Mouse (Mus musculus): ENCODE data around the gene Podxl2. TPM values are rescaled to one million over a fixed set of nuclear protein-coding genes. Genes with fewer than 3 reads are reported as not detected.

Gene Podxl2
- total RNA-seq, 1 experiment, result 5.0 TPM

DNA sequence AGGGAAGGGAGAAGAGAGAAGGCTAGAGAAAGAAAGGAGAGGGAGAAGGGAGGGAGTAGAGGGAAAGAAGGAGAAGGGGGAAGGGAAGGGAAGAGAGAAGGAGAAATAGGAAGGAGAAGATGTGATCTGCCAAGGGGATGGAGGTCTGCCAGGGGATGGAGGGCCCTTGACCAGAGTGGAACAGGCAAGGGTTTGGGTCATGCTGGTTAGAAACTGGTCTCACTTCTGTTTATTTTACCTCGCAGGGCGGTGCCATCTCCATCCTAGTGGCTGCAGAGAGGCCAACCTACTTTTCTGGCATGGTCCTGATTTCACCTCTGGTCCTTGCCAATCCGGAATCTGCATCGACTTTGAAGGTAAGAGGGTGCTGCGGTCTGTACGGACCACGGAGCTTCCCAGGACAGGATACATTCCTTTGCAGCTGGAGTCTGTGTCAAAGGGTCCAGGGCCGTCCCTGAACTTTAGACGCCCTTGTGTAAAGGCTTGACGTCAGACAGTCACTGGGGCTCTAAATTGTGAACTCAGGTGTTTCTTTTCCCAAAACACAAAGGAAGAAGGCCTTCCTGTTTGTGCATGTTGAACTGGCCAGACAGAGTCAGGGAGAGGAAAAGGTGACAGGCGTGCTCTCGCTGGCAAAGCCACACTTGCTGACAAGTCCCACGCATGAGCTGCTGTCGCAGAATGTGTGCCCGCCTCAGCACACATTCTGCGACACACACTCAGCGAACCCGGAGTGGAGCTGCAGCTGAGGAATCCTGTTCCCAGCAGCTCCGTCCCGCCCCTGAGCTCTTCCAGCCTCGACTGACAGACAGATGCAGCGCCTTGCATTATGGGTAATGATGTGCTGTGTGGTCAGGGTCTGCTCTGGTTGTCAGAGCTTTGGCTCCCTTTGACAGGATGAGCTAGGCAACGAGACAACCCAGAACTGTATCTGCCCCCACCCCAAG, 65.5 kb downstream of the Podxl2 start:
- Histone ChIP-seq H3K9ac (ENCODE audit: insufficient read depth, low read depth, low read length, poor library complexity, severe bottlenecking) (no peak overlapping the region), H3K4me1 (ENCODE audit: control insufficient read depth in 2 of 2, insufficient read depth in 2 of 2, low read length in 2 of 2, poor library complexity in 1 of 2) (no peaks in the 10 kb centered on the region), H3K9me3 (ENCODE audit: control insufficient read depth, insufficient read depth, low read depth, low read length) (no peaks in the 10 kb centered on the region), H3K36me3 (ENCODE audit: control insufficient read depth, insufficient read depth, low read length, poor library complexity, severe bottlenecking) (no peaks in the 10 kb centered on the region), H3K27ac (ENCODE audit: insufficient read depth, low read depth, low read length, poor library complexity, severe bottlenecking) (no peak overlapping the region), H3K4me3 (ENCODE audit: insufficient read depth in 1 of 2, low read depth in 1 of 2, low read length in 2 of 2, poor library complexity in 1 of 2, severe bottlenecking in 1 of 2) (no peak overlapping the region)
- DNase-seq (ENCODE audit: low read depth, low spot score), result no peak
- in situ Hi-C loops (cut with MboI; ENCODE audit: low sequenced_read_pairs in 2 of 2, unreplicated experiment in 2 of 2), result no loop called here
- TF ChIP-seq ZNF384 (IDR thresholded peaks at IDR 0.05; ENCODE audit: low read depth, low read length), result no peak
- no peak for TF ChIP-seq MAFK (IDR thresholded peaks at IDR 0.05; ENCODE audit: insufficient read depth, low read depth, low read length)
- TF ChIP-seq HCFC1 (IDR thresholded peaks at IDR 0.05; ENCODE audit: borderline replicate concordance, insufficient read depth, low read length), result no peak
- TF ChIP-seq CHD2 (IDR thresholded peaks at IDR 0.05; ENCODE audit: low read depth, low read length), result no peak
- TF ChIP-seq ZC3H11A (IDR thresholded peaks at IDR 0.05; ENCODE audit: borderline replicate concordance, low read depth, low read length), result no peak

DNA sequence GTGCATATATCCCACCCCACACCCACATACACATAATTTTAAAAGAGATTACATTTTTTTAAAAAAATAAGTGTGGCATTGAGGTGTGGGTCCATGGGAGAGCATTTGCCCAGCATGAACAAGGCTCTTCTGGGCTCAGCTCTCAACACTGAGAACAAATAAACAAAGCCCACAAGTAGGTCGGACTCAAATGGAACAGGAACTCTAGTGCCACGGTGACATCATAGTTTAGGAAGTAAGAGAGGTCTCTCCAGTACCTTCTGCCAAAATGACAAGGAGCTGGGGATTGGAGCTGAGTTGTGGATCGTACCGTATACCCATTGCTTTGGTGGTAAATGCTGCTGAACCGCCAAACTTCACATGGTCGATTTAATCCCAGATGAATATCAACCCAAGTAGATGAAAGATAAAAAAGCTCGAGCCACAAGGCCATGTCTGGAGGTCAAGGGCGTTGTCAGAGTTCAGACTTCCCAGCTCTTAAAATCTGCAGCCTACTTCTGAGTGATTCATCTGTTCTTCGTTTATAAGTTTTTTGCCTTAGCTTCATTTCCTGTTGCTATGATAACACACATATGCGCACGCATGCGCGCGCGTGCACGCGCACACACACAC, 69.8 kb downstream of the Podxl2 start:
- no peaks in the 10 kb centered on the region for H3K9me3 ChIP-seq (ENCODE audit: control insufficient read depth, insufficient read depth, low read depth, low read length)
- no peak overlapping the region for H3K9ac ChIP-seq (ENCODE audit: insufficient read depth, low read depth, low read length, poor library complexity, severe bottlenecking)
- no peak overlapping the region for H3K4me3 ChIP-seq (ENCODE audit: insufficient read depth in 1 of 2, low read depth in 1 of 2, low read length in 2 of 2, poor library complexity in 1 of 2, severe bottlenecking in 1 of 2)
- no peak for DNase-seq (ENCODE audit: low read depth, low spot score)
- H3K4me1 ChIP-seq (ENCODE audit: control insufficient read depth in 2 of 2, insufficient read depth in 2 of 2, low read length in 2 of 2, poor library complexity in 1 of 2), result no peaks in the 10 kb centered on the region
- TF ChIP-seq CHD2 (IDR thresholded peaks at IDR 0.05; ENCODE audit: low read depth, low read length), result no peak
- no peak for TF ChIP-seq ZNF384 (IDR thresholded peaks at IDR 0.05; ENCODE audit: low read depth, low read length)
- TF ChIP-seq MAFK (IDR thresholded peaks at IDR 0.05; ENCODE audit: insufficient read depth, low read depth, low read length), result no peak
- TF ChIP-seq HCFC1 (IDR thresholded peaks at IDR 0.05; ENCODE audit: borderline replicate concordance, insufficient read depth, low read length), result no peak
- TF ChIP-seq ZC3H11A (IDR thresholded peaks at IDR 0.05; ENCODE audit: borderline replicate concordance, low read depth, low read length), result no peak
- in situ Hi-C loops (cut with MboI; ENCODE audit: low sequenced_read_pairs in 2 of 2, unreplicated experiment in 2 of 2), result no loop called here
- no peaks in the 10 kb centered on the region for H3K36me3 ChIP-seq (ENCODE audit: control insufficient read depth, insufficient read depth, low read length, poor library complexity, severe bottlenecking)
- no peak overlapping the region for H3K27ac ChIP-seq (ENCODE audit: insufficient read depth, low read depth, low read length, poor library complexity, severe bottlenecking)

DNA sequence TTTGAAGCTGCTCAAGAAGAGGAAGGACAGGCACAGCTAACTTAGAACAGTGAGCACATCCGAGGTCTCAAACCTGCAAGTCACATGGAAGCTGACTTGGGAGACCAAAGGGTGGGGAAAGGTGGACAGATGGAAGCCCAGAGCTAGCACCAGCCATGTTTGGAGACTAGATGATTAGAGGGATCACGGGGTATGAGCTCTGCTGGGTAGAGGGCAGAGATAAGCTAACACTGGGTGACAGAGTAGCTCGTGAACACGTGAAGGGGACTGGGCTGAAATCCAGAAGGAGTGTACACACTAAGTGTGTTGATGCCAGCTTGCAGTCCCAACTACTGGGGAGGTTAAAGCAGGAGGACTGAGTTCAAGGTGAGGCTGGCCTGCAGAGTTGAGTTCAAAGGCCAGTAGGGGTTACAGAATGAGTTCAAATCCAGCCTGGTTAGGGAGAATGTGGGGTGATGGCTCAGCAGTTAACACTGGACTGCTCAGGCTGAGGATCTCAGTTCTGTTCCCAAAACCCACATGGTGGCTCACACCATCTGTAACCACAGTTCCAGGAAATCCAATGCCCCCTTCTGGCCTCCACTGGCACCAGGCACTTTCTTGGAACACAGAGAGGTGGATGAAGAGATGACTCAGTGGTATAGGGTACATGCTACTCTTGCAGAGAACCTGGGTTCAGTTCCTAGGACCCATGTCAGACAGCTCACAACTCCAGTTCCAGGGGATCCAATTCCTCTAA, 70.7 kb downstream of the Podxl2 start:
- no peak for TF ChIP-seq CHD2 (IDR thresholded peaks at IDR 0.05; ENCODE audit: low read depth, low read length)
- no peak for TF ChIP-seq MAFK (IDR thresholded peaks at IDR 0.05; ENCODE audit: insufficient read depth, low read depth, low read length)
- in situ Hi-C loops (cut with MboI; ENCODE audit: low sequenced_read_pairs in 2 of 2, unreplicated experiment in 2 of 2), result no loop called here
- DNase-seq (ENCODE audit: low read depth, low spot score), result no peak
- H3K4me1 ChIP-seq (ENCODE audit: control insufficient read depth in 2 of 2, insufficient read depth in 2 of 2, low read length in 2 of 2, poor library complexity in 1 of 2), result no peaks in the 10 kb centered on the region
- H3K9ac ChIP-seq (ENCODE audit: insufficient read depth, low read depth, low read length, poor library complexity, severe bottlenecking), result no peak overlapping the region
- no peaks in the 10 kb centered on the region for H3K36me3 ChIP-seq (ENCODE audit: control insufficient read depth, insufficient read depth, low read length, poor library complexity, severe bottlenecking)
- H3K4me3 ChIP-seq (ENCODE audit: insufficient read depth in 1 of 2, low read depth in 1 of 2, low read length in 2 of 2, poor library complexity in 1 of 2, severe bottlenecking in 1 of 2), result no peak overlapping the region
- no peaks in the 10 kb centered on the region for H3K9me3 ChIP-seq (ENCODE audit: control insufficient read depth, insufficient read depth, low read depth, low read length)
- no peak overlapping the region for H3K27ac ChIP-seq (ENCODE audit: insufficient read depth, low read depth, low read length, poor library complexity, severe bottlenecking)

DNA sequence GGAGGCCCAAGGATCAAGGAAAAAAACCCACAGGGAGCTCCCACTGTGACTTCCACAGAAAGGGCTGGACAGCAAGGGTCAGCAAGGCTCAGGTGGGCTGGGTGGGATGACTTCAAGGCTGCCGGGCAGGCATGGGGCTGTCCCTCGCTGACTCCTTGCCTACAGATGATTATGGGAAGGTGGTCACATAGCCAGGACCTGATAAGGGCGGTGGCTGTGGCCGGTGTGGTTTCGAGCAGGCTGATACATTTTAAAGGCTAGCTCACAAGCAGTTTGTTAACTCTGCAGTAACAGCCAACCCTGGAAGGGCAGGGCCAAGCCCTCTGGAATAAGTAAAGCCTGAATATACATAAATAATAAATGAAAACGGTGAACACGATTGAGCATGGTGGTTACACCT, 71.8 kb downstream of the Podxl2 start:
- H3K27ac ChIP-seq (ENCODE audit: insufficient read depth, low read depth, low read length, poor library complexity, severe bottlenecking), result no peak overlapping the region

More for the DNA sequence above, 71.8 kb downstream of the Podxl2 start:
- Histone ChIP-seq H3K9ac (ENCODE audit: insufficient read depth, low read depth, low read length, poor library complexity, severe bottlenecking) (no peak overlapping the region), H3K36me3 (ENCODE audit: control insufficient read depth, insufficient read depth, low read length, poor library complexity, severe bottlenecking) (no peaks in the 10 kb centered on the region), H3K9me3 (ENCODE audit: control insufficient read depth, insufficient read depth, low read depth, low read length) (no peaks in the 10 kb centered on the region), H3K4me3 (ENCODE audit: insufficient read depth in 1 of 2, low read depth in 1 of 2, low read length in 2 of 2, poor library complexity in 1 of 2, severe bottlenecking in 1 of 2) (no peak overlapping the region), H3K4me1 (ENCODE audit: control insufficient read depth in 2 of 2, insufficient read depth in 2 of 2, low read length in 2 of 2, poor library complexity in 1 of 2) (no peaks in the 10 kb centered on the region)
- TF ChIP-seq CHD2 (IDR thresholded peaks at IDR 0.05; ENCODE audit: low read depth, low read length) (no peak), ZC3H11A (IDR thresholded peaks at IDR 0.05; ENCODE audit: borderline replicate concordance, low read depth, low read length) (no peak), ZNF384 (IDR thresholded peaks at IDR 0.05; ENCODE audit: low read depth, low read length) (no peak), HCFC1 (IDR thresholded peaks at IDR 0.05; ENCODE audit: borderline replicate concordance, insufficient read depth, low read length) (no peak), MAFK (IDR thresholded peaks at IDR 0.05; ENCODE audit: insufficient read depth, low read depth, low read length) (no peak)
- in situ Hi-C loops (cut with MboI; ENCODE audit: low sequenced_read_pairs in 2 of 2, unreplicated experiment in 2 of 2), result no loop called here
- DNase-seq (ENCODE audit: low read depth, low spot score), result no peak

All from ES-E14 (cell line).